Mouse (Mus musculus): ENCODE results near the gene Olfr155. TPM values are rescaled to one million over a fixed set of nuclear protein-coding genes. Genes with fewer than 3 reads are reported as not detected.

Gene Olfr155
- polyA plus RNA-seq, 1 experiment from 2014 or later = not detected

DNA sequence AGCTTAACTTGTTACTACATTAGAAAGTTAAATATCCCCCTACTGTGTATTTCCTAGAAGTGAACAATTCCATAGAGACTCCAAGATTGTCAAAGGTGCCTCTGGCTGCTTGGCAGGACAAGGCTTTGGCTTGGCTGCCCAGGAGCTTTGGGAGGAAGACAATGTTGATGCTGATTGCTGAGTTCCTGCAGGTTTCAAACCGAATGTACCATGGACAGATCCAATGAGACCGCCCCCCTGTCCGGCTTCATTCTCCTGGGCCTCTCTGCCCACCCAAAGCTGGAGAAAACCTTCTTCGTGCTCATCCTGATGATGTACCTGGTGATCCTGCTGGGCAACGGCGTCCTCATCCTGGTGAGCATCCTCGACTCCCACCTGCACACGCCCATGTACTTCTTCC is 2.7 kb downstream of the Olfr155 start:
- no peak overlapping the region for H3K4me2 ChIP-seq (ENCODE audit: low read length)
- 82% methylated on average over 8 of the region's 8 CpGs for WGBS
- H3K27me3 ChIP-seq (replicated peaks; ENCODE audit: control insufficient read depth, insufficient read depth, low read length) = no peaks in the 10 kb centered on the region
- H3K9ac ChIP-seq (ENCODE audit: low read length) = no peak overlapping the region
- H3K4me1 ChIP-seq (ENCODE audit: control insufficient read depth, insufficient read depth, low read length) = no peaks in the 10 kb centered on the region
- no peak overlapping the region for H3K4me3 ChIP-seq (ENCODE audit: low read depth, low read length)
- no peaks in the 10 kb centered on the region for H3K9me3 ChIP-seq (replicated peaks; ENCODE audit: control insufficient read depth, low read length)
- ATAC-seq (no peak), DNase-seq (ENCODE audit: low spot score) (no peak)
- H3K36me3 ChIP-seq (ENCODE audit: control insufficient read depth, insufficient read depth, low read length) = no peaks in the 10 kb centered on the region
- H3K27ac ChIP-seq (ENCODE audit: low read depth, low read length) = no peak overlapping the region

DNA sequence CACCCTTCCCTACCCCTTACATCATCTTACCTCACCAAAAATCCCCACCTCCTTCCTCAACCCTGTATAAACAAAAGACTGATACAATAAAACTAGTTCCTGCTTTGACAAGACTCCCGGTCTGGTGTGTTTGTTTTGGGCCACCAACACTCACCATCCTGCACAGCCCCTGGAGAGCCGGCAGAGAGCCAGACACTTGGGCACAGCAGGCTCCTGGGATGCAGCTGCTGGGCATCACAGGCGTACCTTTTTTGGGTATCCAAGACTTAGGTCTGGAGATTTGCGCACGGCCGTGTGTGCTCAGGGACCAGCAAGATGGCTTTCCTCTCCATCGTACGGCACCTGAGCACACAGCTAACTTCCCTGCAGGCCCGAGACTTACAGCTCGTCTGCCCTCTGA is 8.5 kb downstream of the Olfr155 start:
- Histone ChIP-seq H3K4me2 (ENCODE audit: low read length) (no peak overlapping the region), H3K27ac (ENCODE audit: low read depth, low read length) (no peak overlapping the region), H3K36me3 (ENCODE audit: control insufficient read depth, insufficient read depth, low read length) (no peaks in the 10 kb centered on the region), H3K9me3 (replicated peaks; ENCODE audit: control insufficient read depth, low read length) (no peaks in the 10 kb centered on the region), H3K4me1 (ENCODE audit: control insufficient read depth, insufficient read depth, low read length) (no peaks in the 10 kb centered on the region), H3K27me3 (replicated peaks; ENCODE audit: control insufficient read depth, insufficient read depth, low read length) (no peaks in the 10 kb centered on the region), H3K4me3 (ENCODE audit: low read depth, low read length) (no peak overlapping the region), H3K9ac (ENCODE audit: low read length) (no peak overlapping the region)
- 82% methylated on average over 10 of the region's 10 CpGs for WGBS
- no peak for ATAC-seq
- DNase-seq (ENCODE audit: low spot score) = no peak

DNA sequence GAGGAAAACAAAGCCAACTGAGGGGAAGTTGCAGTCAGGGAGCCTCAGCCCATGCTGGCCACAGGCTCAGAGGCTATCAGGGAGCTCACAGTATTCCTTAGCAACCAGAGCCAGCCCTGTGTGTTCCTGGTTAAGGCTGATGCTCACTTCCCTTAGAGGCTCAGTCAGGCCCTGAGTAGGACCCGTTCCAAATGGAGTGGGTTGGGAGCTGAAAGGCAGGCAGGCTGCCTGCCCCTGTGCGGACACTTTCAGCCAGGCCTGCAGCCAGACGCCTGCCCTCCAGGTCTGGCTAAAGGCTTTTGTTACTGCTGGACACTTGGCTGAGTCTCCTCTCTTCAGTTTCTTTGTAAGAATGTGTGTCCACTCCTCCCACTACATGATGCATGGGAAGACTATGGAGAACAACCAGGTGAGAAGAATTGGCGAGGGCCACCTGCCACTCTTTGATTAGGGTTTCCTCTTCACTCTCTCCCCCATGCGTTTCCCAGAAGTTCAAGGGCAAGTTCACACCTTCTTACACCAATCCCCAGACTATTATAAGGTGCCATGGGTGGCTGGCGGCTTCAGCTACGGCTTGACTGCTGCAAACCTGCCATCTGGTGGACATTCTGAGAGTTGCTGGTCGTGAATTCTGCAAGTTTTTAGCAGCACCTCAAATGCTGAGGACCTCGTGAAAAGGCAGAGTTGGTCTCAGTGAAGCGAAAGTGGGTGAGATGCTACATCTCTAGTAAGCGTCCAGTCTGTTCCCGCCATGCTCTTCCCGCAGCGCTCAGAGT is 9.6 kb downstream of the Olfr155 start:
- no peaks in the 10 kb centered on the region for H3K4me1 ChIP-seq (ENCODE audit: control insufficient read depth, insufficient read depth, low read length)
- H3K9ac ChIP-seq (ENCODE audit: low read length) = no peak overlapping the region
- H3K4me3 ChIP-seq (ENCODE audit: low read depth, low read length) = no peak overlapping the region
- H3K27ac ChIP-seq (ENCODE audit: low read depth, low read length) = no peak overlapping the region
- peak; percentile 87 for DNase-seq (ENCODE audit: low spot score)
- no peaks in the 10 kb centered on the region for H3K36me3 ChIP-seq (ENCODE audit: control insufficient read depth, insufficient read depth, low read length)
- ATAC-seq = peak; percentile 42; the same call in 1 of the 2 replicates
- no peaks in the 10 kb centered on the region for H3K27me3 ChIP-seq (replicated peaks; ENCODE audit: control insufficient read depth, insufficient read depth, low read length)
- no peaks in the 10 kb centered on the region for H3K9me3 ChIP-seq (replicated peaks; ENCODE audit: control insufficient read depth, low read length)
- 17% methylated on average over 14 of the region's 14 CpGs for WGBS
- H3K4me2 ChIP-seq (ENCODE audit: low read length) = no peak overlapping the region

DNA sequence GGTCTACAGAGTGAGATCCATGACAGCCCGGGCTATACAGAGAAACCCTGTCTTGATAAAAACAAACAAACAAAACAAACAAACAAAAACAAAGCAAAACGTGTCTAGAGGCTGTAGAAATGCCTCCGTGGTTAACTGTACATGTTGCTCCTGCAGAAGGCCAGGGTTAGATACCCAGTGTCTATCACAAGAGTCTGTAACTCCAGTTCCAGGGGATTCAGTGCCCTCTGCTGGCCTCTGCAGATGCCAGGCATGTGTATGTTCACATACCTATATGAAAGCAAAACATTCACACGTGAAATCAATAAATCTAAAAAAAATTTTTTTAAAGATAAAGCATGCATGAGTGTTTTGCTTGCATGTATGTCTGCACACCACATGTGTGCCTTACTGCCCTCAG is 11.9 kb downstream of the Olfr155 start:
- no peaks in the 10 kb centered on the region for H3K4me1 ChIP-seq (ENCODE audit: control insufficient read depth, insufficient read depth, low read length)
- no peaks in the 10 kb centered on the region for H3K36me3 ChIP-seq (ENCODE audit: control insufficient read depth, insufficient read depth, low read length)
- H3K4me2 ChIP-seq (ENCODE audit: low read length) = no peak overlapping the region
- no peak for DNase-seq (ENCODE audit: low spot score)
- no peak overlapping the region for H3K27ac ChIP-seq (ENCODE audit: low read depth, low read length)
- 61% methylated on average over 4 of the region's 4 CpGs for WGBS
- H3K4me3 ChIP-seq (ENCODE audit: low read depth, low read length) = no peak overlapping the region
- no peaks in the 10 kb centered on the region for H3K27me3 ChIP-seq (replicated peaks; ENCODE audit: control insufficient read depth, insufficient read depth, low read length)
- no peak overlapping the region for H3K9ac ChIP-seq (ENCODE audit: low read length)
- ATAC-seq = no peak
- no peaks in the 10 kb centered on the region for H3K9me3 ChIP-seq (replicated peaks; ENCODE audit: control insufficient read depth, low read length)

DNA sequence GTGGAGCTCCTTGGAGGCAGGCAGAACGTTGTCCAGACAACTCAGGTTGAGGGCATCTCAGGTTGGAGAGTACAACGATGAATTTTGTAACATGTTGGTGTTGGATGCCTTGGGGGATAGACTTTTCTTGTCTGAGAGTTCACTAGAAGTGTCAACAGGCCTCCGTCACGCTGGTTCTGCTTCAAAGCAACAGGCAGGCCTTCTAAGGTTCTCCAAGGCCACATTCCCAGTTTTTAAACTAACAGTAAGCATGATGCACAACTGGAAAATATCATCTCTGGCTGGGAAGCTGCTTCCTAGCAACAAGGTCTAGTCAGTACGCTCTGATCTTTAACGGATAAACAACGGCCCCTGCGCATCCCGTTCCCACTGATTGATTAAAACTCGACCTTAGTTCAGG is 18.5 kb downstream of the Olfr155 start:
- no peak overlapping the region for H3K27ac ChIP-seq (ENCODE audit: low read depth, low read length)
- H3K9ac ChIP-seq (ENCODE audit: low read length) = no peak overlapping the region
- no peaks in the 10 kb centered on the region for H3K27me3 ChIP-seq (replicated peaks; ENCODE audit: control insufficient read depth, insufficient read depth, low read length)
- DNase-seq (ENCODE audit: low spot score) (no peak), ATAC-seq (no peak)
- 0 out of 2 replicates have a peak, but pooled peaks cover 3% of the 10 kb centered on the region for H3K9me3 ChIP-seq (replicated peaks; ENCODE audit: control insufficient read depth, low read length)
- 0 out of 2 replicates have a peak, but pooled peaks cover 2% of the 10 kb centered on the region for H3K4me1 ChIP-seq (ENCODE audit: control insufficient read depth, insufficient read depth, low read length)
- WGBS = 90% methylated on average over 10 of the region's 10 CpGs
- H3K4me3 ChIP-seq (ENCODE audit: low read depth, low read length) = no peak overlapping the region
- H3K4me2 ChIP-seq (ENCODE audit: low read length) = no peak overlapping the region
- no peaks in the 10 kb centered on the region for H3K36me3 ChIP-seq (ENCODE audit: control insufficient read depth, insufficient read depth, low read length)

DNA sequence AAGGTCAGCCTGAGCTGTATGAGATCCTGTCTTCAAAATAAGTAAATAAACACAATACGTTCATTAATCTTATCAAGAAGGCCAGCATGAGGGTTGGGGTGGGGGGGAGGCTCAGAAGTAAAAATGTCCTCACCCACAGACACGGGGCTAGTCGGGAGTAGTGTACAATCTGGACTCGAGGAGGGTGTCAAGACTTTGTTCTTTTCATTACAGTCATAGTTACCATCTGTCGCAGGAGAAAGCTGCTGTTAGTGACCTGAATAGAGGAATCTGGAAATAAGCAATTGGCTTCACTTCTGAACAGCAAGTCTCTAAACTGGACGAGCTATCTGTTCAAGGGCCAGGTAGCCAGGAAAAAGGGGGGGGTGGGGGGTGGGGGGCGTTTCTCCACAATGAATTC is 23.1 kb downstream of the Olfr155 start:
- WGBS = 44% methylated on average over 7 of the region's 7 CpGs
- H3K36me3 ChIP-seq (ENCODE audit: control insufficient read depth, insufficient read depth, low read length) = no peaks in the 10 kb centered on the region
- no peak overlapping the region for H3K9ac ChIP-seq (ENCODE audit: low read length)
- no peaks in the 10 kb centered on the region for H3K9me3 ChIP-seq (replicated peaks; ENCODE audit: control insufficient read depth, low read length)
- ATAC-seq = 0 out of 2 replicates have a peak, but pooled peaks have one; percentile 10
- no peak overlapping the region for H3K27ac ChIP-seq (ENCODE audit: low read depth, low read length)
- DNase-seq (ENCODE audit: low spot score) = peak; percentile 53
- peaks cover 4% of the 10 kb centered on the region; the same call in 1 of the 2 replicates for H3K4me1 ChIP-seq (ENCODE audit: control insufficient read depth, insufficient read depth, low read length)
- H3K4me2 ChIP-seq (ENCODE audit: low read length) = peak overlapping the region; percentile 97
- peak overlapping the region; percentile 84 for H3K4me3 ChIP-seq (ENCODE audit: low read depth, low read length)
- H3K27me3 ChIP-seq (replicated peaks; ENCODE audit: control insufficient read depth, insufficient read depth, low read length) = no peaks in the 10 kb centered on the region

DNA sequence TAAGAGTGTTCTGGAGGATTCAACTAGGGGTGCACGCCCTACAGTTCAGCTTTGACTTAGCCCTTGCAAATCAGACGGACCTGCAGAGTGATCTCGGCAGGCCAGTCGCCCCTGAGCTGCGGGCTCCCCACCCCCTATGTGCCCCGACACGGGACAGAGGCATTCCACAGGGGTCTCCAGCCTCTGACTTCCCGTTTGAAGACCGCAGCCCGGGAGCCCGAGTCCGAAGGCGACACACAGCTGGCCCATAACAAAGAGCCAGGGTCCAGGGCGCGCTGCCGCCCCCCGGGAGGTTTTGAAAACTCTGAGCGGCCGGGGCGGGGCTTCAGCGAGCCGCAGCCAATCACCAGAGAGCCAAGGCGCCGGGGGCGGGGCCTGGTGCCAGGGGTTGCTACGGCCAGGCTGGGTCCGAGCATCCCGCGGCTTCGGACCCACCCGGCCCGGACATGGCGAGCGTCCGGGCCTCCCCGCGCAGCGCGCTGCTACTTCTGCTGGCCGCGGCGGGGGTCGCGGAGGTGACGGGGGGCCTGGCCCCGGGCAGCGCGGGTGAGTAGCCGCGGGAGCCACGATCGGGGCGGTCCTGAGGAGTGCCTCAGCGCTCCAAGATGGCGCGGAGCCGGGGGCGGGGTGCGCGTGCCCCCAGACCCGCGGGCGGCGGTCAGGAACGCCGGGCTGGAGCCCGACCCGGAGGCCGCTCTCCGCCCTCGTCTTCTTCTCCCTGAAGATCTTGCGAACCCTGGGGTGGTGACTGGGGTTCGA is 24.0 kb downstream of the Olfr155 start, which contains the start of gene Reck:
TSS of gene Reck (plus strand) at position 371 of the 759 bp plus-strand sequence.
- DNase-seq (ENCODE audit: low spot score) (peak; percentile 92), ATAC-seq (peak; percentile 93)
- Histone ChIP-seq H3K4me3 (ENCODE audit: low read depth, low read length) (peak within 1 kb of the TSS; percentile 84), H3K4me2 (ENCODE audit: low read length) (peak within 1 kb of the TSS; percentile 97), H3K27me3 (replicated peaks; ENCODE audit: control insufficient read depth, insufficient read depth, low read length) (no peaks in the 10 kb centered on the region), H3K27ac (ENCODE audit: low read depth, low read length) (peak within 1 kb of the TSS; percentile 14; the same call in 1 of the 2 replicates), H3K9me3 (replicated peaks; ENCODE audit: control insufficient read depth, low read length) (no peaks in the 10 kb centered on the region), H3K4me1 (ENCODE audit: control insufficient read depth, insufficient read depth, low read length) (peaks cover 4% of the 10 kb centered on the region; the same call in 1 of the 2 replicates), H3K9ac (ENCODE audit: low read length) (peak within 1 kb of the TSS; percentile 82), H3K36me3 (ENCODE audit: control insufficient read depth, insufficient read depth, low read length) (no peaks in the 10 kb centered on the region)
- under 1% methylated on average over 71 of the region's 73 CpGs for WGBS

DNA sequence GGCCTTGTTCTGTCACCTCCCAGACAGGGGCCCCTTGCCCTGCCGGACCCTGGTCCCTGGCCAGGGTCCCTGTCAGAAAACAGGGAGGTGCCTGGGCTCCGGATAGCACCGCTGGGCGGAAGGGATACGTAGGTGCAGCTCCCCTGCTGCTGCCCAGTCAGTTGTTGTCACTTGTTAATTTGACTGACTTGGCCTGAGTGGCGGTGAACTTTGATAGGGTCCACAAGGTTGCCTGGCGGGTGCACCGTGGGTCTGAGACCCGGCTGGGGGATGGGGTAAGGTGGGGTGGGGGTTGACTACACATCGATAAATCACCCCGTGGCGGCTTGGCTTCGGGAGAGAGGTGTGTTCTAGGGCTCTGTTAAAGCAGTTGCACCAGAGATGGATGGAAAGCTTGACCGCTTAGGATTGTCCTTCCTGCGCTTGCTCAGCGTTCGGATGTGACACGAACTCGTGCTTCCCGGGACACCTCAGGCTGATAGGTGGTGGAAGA is 24.6 kb downstream of the Olfr155 start:
- no peaks in the 10 kb centered on the region for H3K36me3 ChIP-seq (ENCODE audit: control insufficient read depth, insufficient read depth, low read length)
- WGBS = under 1% methylated on average over 20 of the region's 20 CpGs
- H3K9ac ChIP-seq (ENCODE audit: low read length) = peak overlapping the region; percentile 82
- ATAC-seq = peak; percentile 56; the same call in 1 of the 2 replicates
- no peak overlapping the region for H3K27ac ChIP-seq (ENCODE audit: low read depth, low read length)
- peak overlapping the region; percentile 97 for H3K4me2 ChIP-seq (ENCODE audit: low read length)
- no peaks in the 10 kb centered on the region for H3K9me3 ChIP-seq (replicated peaks; ENCODE audit: control insufficient read depth, low read length)
- peak; percentile 5 for DNase-seq (ENCODE audit: low spot score)
- peak overlapping the region; percentile 84 for H3K4me3 ChIP-seq (ENCODE audit: low read depth, low read length)
- peaks cover 4% of the 10 kb centered on the region; the same call in 1 of the 2 replicates for H3K4me1 ChIP-seq (ENCODE audit: control insufficient read depth, insufficient read depth, low read length)
- H3K27me3 ChIP-seq (replicated peaks; ENCODE audit: control insufficient read depth, insufficient read depth, low read length) = no peaks in the 10 kb centered on the region

Data from forebrain, embryonic 14.5 days (tissue).